Mouse (Mus musculus): ENCODE measurements around the gene Gstp2.
"Not testable (repeated sequence)": the region's sequence is repeated elsewhere in the genome, so short reads cannot be mapped to it uniquely, and the experiment has no call there.

DNA sequence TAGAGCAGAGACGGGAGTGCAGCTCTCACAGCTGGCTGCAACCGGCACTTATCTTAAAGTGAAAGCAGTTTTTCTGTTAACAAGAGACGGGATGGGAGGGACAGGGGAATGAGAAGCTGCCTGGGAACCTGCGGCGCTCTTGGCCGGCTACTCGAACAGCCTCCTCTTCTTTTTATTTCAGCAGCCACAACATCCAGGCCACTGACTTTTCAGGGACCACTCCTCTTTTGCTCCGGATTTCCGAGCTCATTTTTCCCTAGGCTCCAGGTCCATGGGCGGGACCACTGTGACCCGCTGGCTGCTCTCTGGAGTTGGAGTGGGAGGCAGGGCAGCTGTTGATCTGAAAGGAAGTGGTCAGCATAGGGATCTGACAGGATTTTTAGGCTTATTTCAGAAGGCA lies 18.7 kb upstream of the Gstp2 start:
- not testable (repeated sequence) for TF ChIP-seq CTCF (IDR thresholded peaks at IDR 0.05; ENCODE audit: low read depth, low read length); POLR2A (IDR thresholded peaks at IDR 0.05; ENCODE audit: extremely low read depth, insufficient read depth, low read length)

Data from liver, adult 2 months (tissue).